Mouse (Mus musculus) layer of hippocampus, adult 18-20 months (tissue): ENCODE measurements around the gene 4930432M17Rik. TPM values are rescaled to one million over a fixed set of nuclear protein-coding genes. Genes with fewer than 3 reads are reported as not detected.

ENCODE experiments used
- DNase-seq, 2 experiments: peaks; one replicate each; pipeline ENCODE4 v3.0.0; 2022; ENCODE audit warnings: low spot score in 2 of 2
- total RNA-seq, 2 experiments: library from RNA; stranded (reverse); gene quantifications; 2 replicates each; pipeline ENCODE4 v1.2.3; 2021

Gene 4930432M17Rik
- total RNA-seq, 2 experiments from 2014 or later, result not detected

- DNase-seq, result no peak
These were observed 1.7 kb downstream of the 4930432M17Rik start for GRCm38 (mm10) chr3:121672135-121672790.

GRCm38 (mm10) chr3:121678935-121679334 lies 8.4 kb downstream of the 4930432M17Rik start:
- DNase-seq, result no peak

GRCm38 (mm10) chr3:121679443-121679842 lies 8.9 kb downstream of the 4930432M17Rik start:
- DNase-seq, result no peak

GRCm38 (mm10) chr3:121680187-121680586 lies 9.6 kb downstream of the 4930432M17Rik start:
- no peak for DNase-seq

GRCm38 (mm10) chr3:121682439-121683411 lies 12.2 kb downstream of the 4930432M17Rik start:
- no peak for DNase-seq

GRCm38 (mm10) chr3:121684552-121684951 lies 14.0 kb downstream of the 4930432M17Rik start:
- DNase-seq, result no peak

- DNase-seq, result no peak
These were observed 14.4 kb downstream of the 4930432M17Rik start for GRCm38 (mm10) chr3:121684963-121685362.

GRCm38 (mm10) chr3:121685985-121686384 lies 15.4 kb downstream of the 4930432M17Rik start:
- no peak for DNase-seq

- peak; percentile 8 to 32 for DNase-seq
These were observed 15.9 kb downstream of the 4930432M17Rik start for GRCm38 (mm10) chr3:121686408-121686911.

GRCm38 (mm10) chr3:121687741-121688140 lies 17.2 kb downstream of the 4930432M17Rik start:
- no peak for DNase-seq

GRCm38 (mm10) chr3:121689029-121689428 lies 18.5 kb downstream of the 4930432M17Rik start:
- DNase-seq, result no peak

- no peak for DNase-seq
These were observed 19.1 kb downstream of the 4930432M17Rik start for GRCm38 (mm10) chr3:121689697-121690096.

- DNase-seq, result no peak
These were observed 22.6 kb downstream of the 4930432M17Rik start for GRCm38 (mm10) chr3:121693001-121693730.

GRCm38 (mm10) chr3:121693746-121694145 lies 23.2 kb downstream of the 4930432M17Rik start:
- DNase-seq, result no peak

GRCm38 (mm10) chr3:121697169-121697568 lies 26.6 kb downstream of the 4930432M17Rik start:
- no peak for DNase-seq

GRCm38 (mm10) chr3:121699401-121699800 lies 28.8 kb downstream of the 4930432M17Rik start:
- no peak for DNase-seq

- DNase-seq, result no peak
These were observed 29.3 kb downstream of the 4930432M17Rik start for GRCm38 (mm10) chr3:121699849-121700248.

GRCm38 (mm10) chr3:121700364-121700952 lies 29.9 kb downstream of the 4930432M17Rik start:
- DNase-seq, result peak; percentile 42 to 70

- DNase-seq, result no peak
These were observed 32.8 kb downstream of the 4930432M17Rik start for GRCm38 (mm10) chr3:121703155-121703879.

- DNase-seq, result no peak
These were observed 33.3 kb downstream of the 4930432M17Rik start for GRCm38 (mm10) chr3:121703880-121704243.
